8 mouse cellular contexts compared by ENCODE assay signal in genomic region chr16:97534876-97535461, GRCm38 (mm10). TPM values are rescaled to one million over a fixed set of nuclear protein-coding genes. Genes with fewer than 3 reads are reported as not detected.
DNase-seq lines count a peak whose midpoint lies in the region; ATAC-seq and TF ChIP-seq lines count a peak whose summit lies in the region.

No protein-coding gene starts in this region.

- intact Hi-C loops in left cerebral cortex, postnatal 10 days (cut with DNase I): no loop called here

- no peak for TF ChIP-seq POLR2A in spleen, adult 2 months (IDR thresholded peaks at IDR 0.05; ENCODE audit: low read depth, low read length)

- peak overlapping the region; percentile 84 for H3K27ac ChIP-seq in spleen, adult 2 months (ENCODE audit: insufficient read depth, low read length)
- H3K27ac ChIP-seq in embryonic facial prominence, embryonic 10.5 days (replicated peaks): peak overlapping the region; percentile 78
- peak overlapping the region; percentile 88 for H3K27ac ChIP-seq in intestine, postnatal 0 days (ENCODE audit: low read depth, low read length)
- peak overlapping the region; percentile 96 for H3K27ac ChIP-seq in macrophage

- H3K4me2 ChIP-seq in intestine, postnatal 0 days (replicated peaks; ENCODE audit: low read depth): peak overlapping the region; percentile 62

- H3K27me3 ChIP-seq in spleen, adult 2 months (ENCODE audit: control insufficient read depth, insufficient read depth, low read length): no peaks in the 10 kb centered on the region
- H3K27me3 ChIP-seq in embryonic facial prominence, embryonic 10.5 days (replicated peaks; ENCODE audit: low read depth, poor library complexity, severe bottlenecking): no peaks in the 10 kb centered on the region
- H3K27me3 ChIP-seq in intestine, postnatal 0 days (replicated peaks; ENCODE audit: control insufficient read depth, insufficient read depth, low read length): no peaks in the 10 kb centered on the region

- TF ChIP-seq CTCF in spleen, adult 2 months (IDR thresholded peaks at IDR 0.05; ENCODE audit: extremely low read depth, insufficient read depth, insufficient read length, insufficient replicate concordance): no peak
- no peak for TF ChIP-seq CTCF in intestine, postnatal 0 days (IDR thresholded peaks at IDR 0.05; ENCODE audit: low read depth)

- H3K79me2 ChIP-seq in macrophage (ENCODE audit: inconsistent target): peaks cover 42% of the 10 kb centered on the region

- DNase-seq in spleen, adult 2 months (ENCODE audit: low read depth in 1 of 2, low spot score in 2 of 2): no peak
- DNase-seq in spleen, postnatal 4 days (ENCODE audit: low spot score in 2 of 2): no peak
- no peak for DNase-seq in embryonic facial prominence, embryonic 10.5 days (ENCODE audit: low spot score)
- peak; percentile 82 to 89 for DNase-seq in heart, adult 18-20 months
- peak; percentile 18 to 45 for DNase-seq in left cerebral cortex, postnatal 10 days (ENCODE audit: extremely low spot score in 1 of 2, low spot score in 2 of 2)
- DNase-seq in right cerebral cortex, postnatal 10 days (ENCODE audit: low spot score in 2 of 2): peak; percentile 55 to 60

- no peaks in the 10 kb centered on the region for H3K9me3 ChIP-seq in embryonic facial prominence, embryonic 10.5 days
- H3K9me3 ChIP-seq in intestine, postnatal 0 days (ENCODE audit: control insufficient read depth): no peaks in the 10 kb centered on the region

- peaks cover 6% of the 10 kb centered on the region for H3K36me3 ChIP-seq in spleen, adult 2 months (ENCODE audit: control insufficient read depth, insufficient read depth, low read length)
- no peaks in the 10 kb centered on the region for H3K36me3 ChIP-seq in embryonic facial prominence, embryonic 10.5 days (replicated peaks)
- H3K36me3 ChIP-seq in intestine, postnatal 0 days (ENCODE audit: control insufficient read depth, insufficient read depth): peaks cover 9% of the 10 kb centered on the region; the same call in 1 of the 2 replicates
- peaks cover 19% of the 10 kb centered on the region; the same call in 1 of the 2 replicates for H3K36me3 ChIP-seq in macrophage (ENCODE audit: inconsistent target)

- H3K9ac ChIP-seq in intestine, postnatal 0 days (ENCODE audit: low read depth, low read length): peak overlapping the region; percentile 54; the same call in 1 of the 2 replicates

- peaks cover 17% of the 10 kb centered on the region for H3K4me1 ChIP-seq in spleen, adult 2 months (ENCODE audit: control insufficient read depth, insufficient read depth, insufficient read length)
- peaks cover 27% of the 10 kb centered on the region for H3K4me1 ChIP-seq in embryonic facial prominence, embryonic 10.5 days
- H3K4me1 ChIP-seq in intestine, postnatal 0 days (replicated peaks; ENCODE audit: control insufficient read depth, insufficient read depth, low read length): no peaks in the 10 kb centered on the region; the same call in 1 of the 2 replicates

- ATAC-seq in intestine, postnatal 0 days: peak; percentile 94

- H3K4me3 ChIP-seq in spleen, adult 2 months (ENCODE audit: extremely low read depth, insufficient read depth, insufficient read length): peak overlapping the region; percentile 44; the same call in 1 of the 2 replicates
- H3K4me3 ChIP-seq in embryonic facial prominence, embryonic 10.5 days: no peak overlapping the region
- peak overlapping the region; percentile 22 for H3K4me3 ChIP-seq in intestine, postnatal 0 days (ENCODE audit: low read depth, low read length)
- H3K4me3 ChIP-seq in macrophage (ENCODE audit: inconsistent target): peak overlapping the region; percentile 67

- WGBS in spleen, adult 2 months: 23% methylated on average over 5 of the region's 5 CpGs
- WGBS in embryonic facial prominence, embryonic 10.5 days: 38% methylated on average over 5 of the region's 5 CpGs
- 5% methylated on average over 5 of the region's 5 CpGs for WGBS in intestine, postnatal 0 days
- WGBS in macrophage (ENCODE audit: missing documents): 22% methylated on average over 5 of the region's 5 CpGs

RNA-seq across cellular contexts. Expression of gene Fam3b, which starts 20.4 kb away (rescaled TPM):
- polyA plus RNA-seq in spleen, adult 2 months (2012; rRNA removed): not detected in 2 replicates
- polyA plus RNA-seq in embryonic facial prominence, embryonic 10.5 days (2016; fragmentation: Nextera tagmentation; extraction: Ambion mirVana): not detected in 2 replicates
- total RNA-seq in heart, adult 18-20 months (2021): not detected
- 4.4 and 5.8 TPM in 2 replicates for polyA plus RNA-seq in intestine, postnatal 0 days (2015; fragmentation: Nextera tagmentation; extraction: Ambion mirVana)
- total RNA-seq in left cerebral cortex, postnatal 10 days (2021): under 1 TPM; 0.45 to 0.47 TPM
- total RNA-seq in macrophage (2018; cell fraction: chromatin; rRNA removed): 1 to 10 TPM in 10 of 26 experiments, not detected in 16; 1.6 to 3.4 (median 2.7) TPM
- total RNA-seq in macrophage (2018; cell fraction: cytosol; rRNA removed): 1 to 10 TPM in 13 of 26 experiments, under 1 TPM in 1, not detected in 12; 0.10 to 4.6 (median 2.7) TPM
- total RNA-seq in macrophage (2018; cell fraction: nucleus; rRNA removed): 1 to 10 TPM in 14 of 26 experiments, not detected in 12; 1.0 to 4.9 (median 2.6) TPM
- polyA plus RNA-seq in macrophage (2018): not detected in 3 replicates

Comparison
In these comparisons a context has a peak if more than half of its experiments do, and no peak if none do; other contexts are left out.
1. DNase-seq: peak in heart, adult 18-20 months (2 of 2), left cerebral cortex, postnatal 10 days (2 of 2) and right cerebral cortex, postnatal 10 days (2 of 2); none in spleen, adult 2 months (0 of 2), spleen, postnatal 4 days (0 of 2) and embryonic facial prominence, embryonic 10.5 days (single experiment).
2. Peak in every context shown above with its lines, with median percentiles within 50 percentile points of each other: H3K27ac ChIP-seq.